Mouse (Mus musculus) urinary bladder, adult 2 months (tissue): ENCODE measurements around the gene Cfap161. TPM values are rescaled to one million over a fixed set of nuclear protein-coding genes. Genes with fewer than 3 reads are reported as not detected.

Source experiments
- DNase-seq: peaks from one replicate; pipeline ENCODE4 v3.0.0; 2022; ENCODE audit warnings: low spot score
- polyA plus RNA-seq: library from polyadenylated mRNA; depleted of rRNA; stranded (reverse); fragments of >200 nt; gene quantifications from 2 replicates; pipeline ENCODE4 v1.2.3, GENCODE M21; 2012; rRNA removed

Gene Cfap161
- polyA plus RNA-seq = 0.10 TPM in 1 of 2 replicates, not detected in the other

DNA sequence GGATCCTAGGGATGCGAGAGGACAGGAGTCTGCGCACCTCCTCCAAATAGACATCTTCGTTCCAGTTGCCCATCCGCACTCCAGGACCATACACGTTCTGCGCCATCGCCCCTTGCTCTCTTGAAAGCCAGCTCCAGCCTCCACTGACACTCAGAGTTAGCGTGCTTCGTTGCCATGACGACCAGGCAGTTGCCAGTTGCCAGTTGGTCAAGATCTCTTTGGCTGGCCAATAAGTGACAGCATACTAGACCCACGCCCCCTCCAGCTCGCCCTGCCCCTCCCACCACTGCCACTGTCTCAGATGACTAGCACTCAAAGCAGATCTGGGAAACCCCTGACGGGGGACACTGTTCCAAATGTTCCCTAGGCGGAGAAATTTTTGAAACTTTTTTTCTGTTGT is at the start of gene Cfap161:
Cfap161 (minus strand) TSS at position 176 of the 400 bp plus-strand sequence.
- no peak for DNase-seq

DNA sequence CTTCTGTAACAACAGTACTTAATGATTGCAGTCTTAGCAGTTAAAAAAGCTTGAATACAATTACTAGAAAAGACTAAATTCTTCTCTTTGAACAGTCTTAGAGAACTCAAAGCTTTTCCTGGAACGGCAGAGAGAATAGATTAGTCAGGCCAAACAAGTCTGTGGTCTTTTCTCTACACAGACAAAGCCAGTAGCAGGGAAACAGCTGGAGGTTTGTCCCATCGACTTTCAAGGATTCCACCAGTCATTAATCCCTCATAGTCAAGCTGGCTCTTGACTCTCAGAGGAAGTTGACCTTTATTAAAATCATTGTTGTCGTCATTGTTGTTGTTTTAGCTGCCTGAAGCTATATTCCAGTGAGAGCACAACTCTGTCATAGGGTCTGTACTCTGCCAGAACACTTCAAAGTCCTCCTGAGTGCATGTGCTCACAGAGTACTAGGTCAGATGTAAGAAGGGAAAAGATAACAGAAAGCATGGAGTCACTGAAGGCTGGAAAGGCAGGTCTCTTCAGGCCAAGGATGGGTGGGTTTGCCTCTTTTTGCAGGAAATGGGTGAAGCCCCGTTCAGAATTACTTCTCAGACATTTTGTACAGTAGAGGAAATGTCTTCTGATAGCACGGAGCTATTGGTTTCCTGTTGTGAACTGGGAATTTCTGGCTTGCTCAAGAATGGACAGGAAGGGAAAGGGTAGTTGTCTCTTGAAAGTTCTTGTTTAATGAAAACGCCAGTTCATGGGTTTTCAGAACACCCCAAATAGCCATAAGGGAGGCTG is 48.0 kb upstream of the Cfap161 start:
- DNase-seq = no peak

DNA sequence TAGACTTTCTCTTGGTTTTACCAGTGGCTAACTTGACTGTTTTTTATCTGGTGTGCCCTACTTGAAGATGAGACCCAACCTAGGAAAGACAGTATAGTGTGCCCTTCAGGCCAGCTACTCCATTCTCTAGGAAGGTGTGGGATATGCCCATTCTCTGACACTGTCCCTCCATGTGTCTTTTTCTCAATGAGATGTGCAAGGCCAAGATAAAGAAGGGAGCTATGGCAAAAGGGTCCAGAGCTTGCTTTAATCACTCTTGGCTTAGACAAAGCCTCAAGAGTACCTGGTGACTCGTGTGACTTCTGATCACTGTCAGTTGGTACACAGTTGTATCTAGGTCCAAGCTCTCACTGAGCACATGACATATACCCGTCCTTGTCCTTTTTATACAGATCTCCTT is 45.4 kb upstream of the Cfap161 start:
- DNase-seq = no peak

DNA sequence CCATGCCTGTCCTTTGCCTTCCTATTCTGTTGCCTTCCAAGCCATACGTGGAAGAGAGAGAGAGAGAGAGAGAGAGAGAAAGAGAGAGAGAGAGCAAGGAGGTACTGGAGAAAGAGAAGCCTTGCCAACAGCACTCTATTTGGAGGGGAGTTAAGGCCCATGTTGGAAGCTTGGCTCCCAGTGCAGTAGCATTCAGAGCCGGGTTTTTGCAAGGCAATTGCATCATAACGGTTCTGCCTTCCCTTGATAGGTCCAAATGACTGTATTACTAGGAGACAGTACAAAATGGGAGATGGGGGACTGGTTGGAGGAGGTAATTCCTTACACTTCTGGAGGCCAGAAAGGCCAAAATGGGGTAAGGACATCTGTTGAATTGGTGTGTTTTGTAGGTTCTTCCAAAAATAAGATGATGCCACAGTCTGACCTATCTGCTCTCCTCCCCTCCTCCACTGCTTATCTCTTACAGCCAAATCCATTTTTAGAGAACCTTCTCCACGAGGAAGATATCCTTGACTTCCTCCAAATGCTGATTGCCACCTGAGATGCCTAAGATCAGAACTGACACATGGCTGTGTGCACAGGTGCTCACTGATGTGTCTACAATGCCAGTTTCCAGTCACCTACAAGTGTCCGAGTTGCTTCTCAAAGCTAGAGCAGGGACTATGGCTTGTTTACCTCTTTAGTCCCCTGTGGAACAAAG is 44.0 kb upstream of the Cfap161 start:
- no peak for DNase-seq

DNA sequence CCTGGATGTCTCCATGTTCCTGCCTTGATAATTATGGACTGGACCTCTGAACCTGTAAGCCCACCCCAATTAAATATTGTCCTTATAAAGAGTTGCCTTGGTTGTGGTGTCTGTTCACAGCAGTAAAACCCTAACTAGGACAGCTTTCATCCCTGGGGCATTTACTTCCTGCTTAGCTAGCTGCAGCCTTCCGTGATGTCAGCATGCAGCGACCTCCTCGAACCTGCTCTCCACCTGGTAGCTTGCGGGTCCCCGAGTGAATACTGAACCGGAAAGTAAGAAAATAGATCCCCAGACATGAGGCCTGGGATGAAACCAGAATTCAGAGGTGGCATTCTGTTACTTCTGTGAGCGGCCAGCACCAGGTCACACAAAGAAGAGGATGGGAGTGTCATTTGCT is 34.7 kb upstream of the Cfap161 start:
- no peak for DNase-seq

DNA sequence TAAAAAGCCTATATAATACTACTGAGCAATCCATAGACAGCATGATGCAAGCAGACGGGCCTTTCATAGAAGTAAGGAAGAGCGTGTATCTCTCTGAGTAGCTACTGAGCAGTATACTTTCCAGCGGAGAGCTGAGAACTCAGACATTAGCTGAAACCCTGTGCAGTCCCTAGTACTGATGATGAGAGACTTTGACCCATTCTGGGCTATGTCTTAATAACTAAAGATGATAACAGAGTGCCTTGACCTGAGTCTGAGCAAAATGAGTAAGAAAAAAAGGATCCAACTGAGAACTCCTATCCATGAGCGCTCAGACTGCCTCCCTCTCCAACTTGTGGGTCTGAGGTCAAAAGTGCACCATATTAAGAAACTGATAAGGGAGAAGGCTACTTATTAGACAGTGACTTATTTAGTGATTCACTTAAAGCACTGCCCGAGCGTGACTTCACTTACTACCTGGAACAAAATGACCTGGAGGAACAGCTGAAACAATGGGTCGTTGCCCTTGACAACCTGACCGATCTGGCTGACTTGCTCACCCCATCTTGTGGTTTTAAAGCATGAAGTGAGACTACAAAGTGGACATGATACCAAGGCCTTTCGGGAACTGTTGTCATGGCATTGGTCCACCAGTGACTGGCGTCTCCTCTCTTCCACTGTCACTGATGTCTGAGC is 32.9 kb upstream of the Cfap161 start:
- no peak for DNase-seq

DNA sequence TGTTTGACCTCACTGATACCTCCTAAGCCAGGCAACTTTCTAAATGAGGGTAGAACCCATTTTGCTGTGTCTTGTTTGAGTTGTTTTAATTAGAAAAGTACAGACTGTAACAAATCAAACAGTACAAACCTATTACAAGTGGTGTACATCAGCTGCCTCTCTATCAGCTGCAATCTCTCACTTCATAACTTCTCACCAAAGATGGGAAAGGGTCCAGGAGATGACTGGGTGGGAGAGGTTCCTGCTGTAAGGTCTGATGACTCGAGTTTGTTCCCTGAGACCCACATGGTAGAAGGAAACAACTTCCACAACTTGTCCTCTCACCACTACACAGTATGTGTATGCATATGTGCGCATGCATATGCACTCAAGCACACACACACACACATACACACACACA is 32.1 kb upstream of the Cfap161 start:
- DNase-seq = no peak

DNA sequence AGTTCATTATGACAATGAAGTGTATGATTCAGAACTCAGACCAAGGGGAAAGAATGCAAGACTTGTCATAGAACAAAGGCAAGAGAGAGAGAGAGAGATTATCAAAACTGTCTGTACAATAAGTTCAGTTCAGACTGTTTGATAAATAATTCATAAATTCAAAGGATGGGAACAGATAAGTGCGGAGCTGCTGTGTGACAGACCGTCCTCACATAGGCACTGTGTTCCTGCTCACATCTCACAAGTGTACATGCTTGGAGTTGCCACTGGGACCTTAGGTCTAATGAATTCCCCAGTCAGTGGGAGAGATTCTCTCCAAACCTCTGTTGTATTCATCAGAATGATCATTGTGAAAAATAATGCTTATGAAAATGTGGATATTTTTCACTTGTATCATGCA is 27.3 kb upstream of the Cfap161 start:
- DNase-seq = no peak

DNA sequence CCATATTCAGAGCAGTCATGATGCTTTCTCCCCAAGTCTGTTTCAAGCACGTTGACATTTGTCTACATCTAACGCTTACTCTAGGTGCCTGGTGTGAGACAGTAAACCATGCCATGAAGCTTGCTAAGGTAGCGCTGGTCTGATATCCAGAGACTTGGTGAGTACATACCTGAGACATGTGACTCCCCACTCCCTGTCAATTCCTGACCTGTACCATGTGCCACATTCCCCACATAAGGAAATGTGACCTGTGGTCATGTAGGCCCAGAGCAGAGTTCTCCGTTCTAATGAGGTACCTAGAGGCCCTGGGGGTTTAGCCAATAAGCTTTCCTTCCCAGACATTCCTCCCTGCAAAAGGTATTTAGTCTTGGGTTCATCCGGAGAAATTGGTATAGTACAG is 22.2 kb upstream of the Cfap161 start:
- no peak for DNase-seq

DNA sequence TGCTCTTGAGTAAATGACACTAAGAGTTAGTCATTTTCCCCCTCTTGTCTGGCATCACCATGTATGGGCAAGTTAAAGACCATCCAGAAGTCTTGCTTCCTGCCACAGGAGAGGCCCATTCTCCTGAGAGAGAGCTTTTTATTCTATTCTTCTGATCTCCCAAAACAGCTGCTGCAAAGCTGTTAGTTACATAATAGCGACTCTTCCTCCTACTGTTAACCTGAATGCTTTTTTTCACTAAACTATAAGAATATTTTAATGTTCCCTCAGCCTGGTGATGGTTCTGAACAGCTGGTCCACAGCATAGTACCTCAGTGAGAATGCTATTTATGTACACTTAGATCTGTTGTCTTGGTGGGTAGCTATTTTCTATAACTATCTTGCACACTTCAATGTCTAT is 21.0 kb upstream of the Cfap161 start:
- no peak for DNase-seq

DNA sequence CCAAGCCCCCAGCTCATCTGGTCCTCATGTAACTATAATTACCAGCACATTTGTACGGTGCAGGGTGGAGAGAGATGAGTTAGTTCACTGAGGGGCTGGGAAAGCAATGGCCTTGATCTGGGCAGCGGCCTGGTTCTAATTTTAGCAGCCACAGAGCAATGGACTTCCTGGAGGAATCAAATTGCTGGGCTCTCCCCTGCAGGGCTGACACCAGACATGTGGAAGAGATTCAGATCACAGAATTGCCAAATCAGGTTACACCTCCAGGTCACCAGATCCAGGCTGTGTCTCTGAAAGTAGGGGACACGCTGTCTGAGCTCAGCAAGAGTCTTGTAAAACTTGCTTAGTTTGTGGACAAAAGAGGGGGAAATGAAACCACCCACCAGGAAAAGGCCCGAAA is 19.3 kb upstream of the Cfap161 start:
- DNase-seq = no peak

DNA sequence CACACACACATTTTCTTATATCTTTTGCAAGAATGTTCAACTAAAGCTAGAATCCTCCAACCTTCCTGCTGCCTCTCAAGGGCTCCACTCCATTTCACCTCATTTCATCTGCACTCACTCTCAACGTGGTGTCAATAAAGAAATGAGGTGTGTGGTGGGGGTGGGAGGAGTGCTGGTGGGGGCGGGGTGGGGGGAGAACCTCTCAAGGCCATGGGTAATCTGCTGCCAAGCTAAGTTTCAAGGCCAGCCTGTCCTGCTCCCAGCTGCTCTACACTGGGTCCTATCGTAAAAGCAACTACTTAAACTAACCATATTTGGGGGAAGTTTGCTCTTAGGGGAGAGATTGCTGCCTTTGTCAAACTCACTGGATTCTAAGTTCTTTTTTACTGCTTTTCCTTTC is 18.8 kb upstream of the Cfap161 start:
- DNase-seq = no peak

DNA sequence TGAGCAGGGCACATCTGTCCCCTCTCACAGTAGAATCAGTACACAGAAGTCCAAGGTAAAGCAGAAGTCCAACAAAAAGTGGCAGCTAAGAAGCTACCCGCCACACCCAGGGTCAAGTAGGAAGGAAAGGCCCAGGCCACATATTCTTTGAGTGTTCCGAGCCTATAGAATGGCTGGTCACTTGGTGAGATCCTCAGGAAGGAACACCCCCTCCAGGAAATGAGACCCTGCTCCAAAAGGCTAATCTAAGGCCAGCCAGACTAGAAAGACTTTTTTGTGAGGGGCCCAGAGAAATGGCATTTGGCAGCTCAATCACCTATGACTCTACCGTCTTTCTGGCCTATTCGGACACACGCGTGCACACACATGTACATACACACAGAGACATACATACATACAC is 18.3 kb upstream of the Cfap161 start:
- no peak for DNase-seq

DNA sequence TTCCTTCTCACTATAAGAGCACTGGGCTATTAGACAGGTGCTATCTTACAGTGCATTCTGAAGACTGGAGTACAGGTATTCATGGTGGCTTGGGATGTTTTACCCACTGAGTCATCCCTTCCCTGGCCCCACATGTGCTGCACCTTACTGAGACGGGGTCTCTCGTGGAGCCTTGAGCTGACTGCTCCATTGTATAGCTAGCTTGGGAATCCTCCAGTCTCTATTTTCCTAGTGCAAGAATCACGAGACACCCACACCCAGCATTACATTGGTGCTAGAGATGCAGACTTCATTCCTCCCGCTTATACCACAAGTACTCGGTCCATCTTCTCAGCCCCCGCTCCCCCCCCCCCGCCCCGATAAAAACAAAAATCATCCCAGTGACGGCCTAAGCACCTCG is 17.9 kb upstream of the Cfap161 start:
- DNase-seq = no peak

DNA sequence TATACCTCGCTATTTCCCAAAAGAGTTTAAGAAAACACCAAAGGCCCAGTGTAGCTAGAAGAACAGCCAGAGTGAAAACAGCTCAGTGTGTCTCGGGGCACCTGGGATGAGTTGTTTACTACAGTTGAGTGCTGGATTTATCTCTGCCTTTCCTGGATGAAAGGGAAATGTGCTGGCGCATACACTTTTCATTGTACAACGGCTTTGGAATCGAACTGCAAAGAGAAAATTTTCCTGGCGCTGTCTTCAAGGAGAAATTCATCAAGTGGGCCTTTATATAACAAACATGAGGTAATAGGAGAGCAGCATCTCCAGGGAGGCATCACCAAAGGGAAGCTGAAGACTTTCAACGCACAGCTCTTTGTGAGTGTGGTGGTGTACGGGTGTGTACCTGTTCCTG is 17.2 kb upstream of the Cfap161 start:
- no peak for DNase-seq

DNA sequence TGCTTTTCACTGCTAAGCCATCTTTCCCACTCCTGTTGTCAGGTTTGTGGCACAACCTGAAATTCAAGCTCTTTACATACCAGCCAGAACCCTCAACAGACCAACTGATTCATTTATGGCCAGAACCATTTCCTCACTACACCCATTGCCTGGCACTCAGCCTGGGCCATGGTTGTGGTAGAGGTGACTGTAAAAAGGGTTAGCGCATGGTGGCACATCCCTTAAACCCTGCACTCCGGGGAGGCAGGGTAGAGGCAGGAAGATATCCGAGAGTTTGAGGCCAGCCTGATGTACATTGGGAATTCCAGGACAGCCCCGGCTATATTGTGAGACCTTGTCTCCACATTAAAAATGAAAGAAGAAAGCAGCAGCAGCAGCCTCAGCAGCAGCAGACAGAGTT is 16.8 kb upstream of the Cfap161 start:
- DNase-seq = no peak

DNA sequence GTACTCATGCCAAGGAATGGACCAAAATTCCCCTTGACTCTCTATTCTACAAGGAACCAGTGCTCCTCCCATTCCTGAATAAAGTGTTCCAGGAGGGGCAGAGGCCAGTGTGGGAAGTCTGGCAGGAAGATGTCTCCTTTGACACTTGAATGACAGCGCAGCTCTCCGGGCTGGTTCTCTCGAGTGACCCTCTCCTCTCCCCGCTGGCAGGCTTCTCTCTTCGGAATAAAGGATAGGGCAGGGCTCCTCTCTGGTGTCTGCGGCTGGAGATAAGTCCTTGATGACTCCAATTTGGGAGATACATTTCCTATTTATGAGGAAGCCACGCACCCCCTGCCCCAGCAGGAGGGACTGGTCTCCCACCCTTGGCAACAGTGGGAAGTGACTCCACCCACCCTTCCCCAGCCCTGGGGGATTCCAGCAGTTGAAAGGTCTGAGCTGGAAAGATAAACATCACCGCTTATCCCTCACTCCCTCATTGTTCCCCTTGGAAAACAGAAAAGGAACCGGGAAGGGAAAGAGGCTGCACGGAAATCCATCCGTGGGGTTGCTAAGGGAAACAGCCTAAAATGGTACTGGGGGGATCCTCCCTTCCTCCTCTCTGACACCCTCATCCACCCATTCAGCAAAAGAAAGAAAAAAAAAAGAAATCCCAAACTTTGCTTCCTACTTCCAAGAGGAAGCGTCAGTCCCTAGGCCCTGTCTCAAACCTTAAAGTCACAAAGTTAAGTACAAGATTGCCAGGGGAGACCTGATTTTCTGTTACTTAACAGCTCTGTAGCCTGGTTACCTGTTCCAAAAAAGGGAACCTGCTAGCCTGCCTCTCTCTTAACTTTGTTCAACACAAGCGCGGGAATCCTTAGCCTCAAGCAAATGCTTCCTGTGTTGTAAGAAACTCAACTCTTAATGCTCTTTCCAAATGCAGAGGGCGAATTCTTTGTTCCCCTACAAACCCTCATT is 15.7 kb upstream of the Cfap161 start:
- no peak for DNase-seq

DNA sequence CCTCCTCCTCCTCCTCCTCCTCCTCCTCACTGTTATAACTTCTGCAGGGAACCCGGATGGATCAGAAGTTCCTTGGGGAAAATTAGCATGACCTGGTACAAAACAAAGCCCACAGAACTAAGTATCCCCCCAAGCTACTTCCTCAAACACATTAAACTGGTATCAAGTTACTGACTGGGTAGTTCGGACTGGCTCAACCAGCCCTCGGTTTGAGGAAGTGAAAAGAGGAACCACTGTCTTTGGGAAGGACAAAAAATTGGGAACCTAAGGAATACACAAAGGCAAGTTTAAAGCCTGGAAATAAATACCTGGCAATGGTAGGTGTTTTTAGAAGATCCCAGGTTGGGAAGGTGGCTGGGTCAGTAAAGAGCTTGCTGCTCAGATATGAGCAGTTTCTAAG is 15.0 kb upstream of the Cfap161 start:
- no peak for DNase-seq

DNA sequence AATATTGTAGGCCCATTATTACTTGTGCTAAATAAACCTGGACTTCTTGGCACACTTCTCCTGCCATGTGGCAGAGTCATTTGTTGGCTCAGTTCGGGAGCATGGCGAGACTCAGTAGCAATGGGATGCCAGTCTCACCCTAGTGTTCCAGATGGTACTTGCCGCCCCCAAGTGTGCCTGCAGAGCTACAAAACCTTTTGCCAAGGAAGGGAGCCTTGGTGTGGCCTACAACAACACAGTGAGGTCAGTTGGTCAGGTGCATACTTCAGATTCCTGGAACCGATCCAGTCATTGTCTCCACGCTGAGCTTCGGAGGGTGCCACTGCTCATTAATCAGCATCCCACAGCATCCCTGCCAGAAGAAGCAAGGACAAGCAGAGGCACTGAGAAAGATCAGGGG is 14.4 kb upstream of the Cfap161 start:
- DNase-seq = no peak

DNA sequence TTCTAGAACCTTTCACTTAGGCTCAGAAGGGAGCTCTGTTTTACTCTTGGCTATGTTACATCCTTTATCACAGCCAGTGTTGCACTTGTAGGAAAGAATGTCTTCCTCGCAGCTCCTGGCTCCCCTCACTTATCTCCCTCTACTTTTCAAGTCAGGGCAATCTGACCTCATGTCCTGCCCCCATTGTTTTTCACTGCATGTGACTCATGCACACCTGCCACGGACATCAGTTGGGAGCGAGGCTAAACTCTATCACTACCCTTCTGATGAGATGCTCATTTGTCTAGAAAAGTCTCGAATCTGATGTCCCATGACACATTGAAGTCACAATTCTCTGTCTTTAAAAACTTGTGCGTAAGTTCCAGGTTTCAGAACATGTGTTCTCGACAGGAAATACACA is 12.3 kb upstream of the Cfap161 start:
- DNase-seq = no peak

DNA sequence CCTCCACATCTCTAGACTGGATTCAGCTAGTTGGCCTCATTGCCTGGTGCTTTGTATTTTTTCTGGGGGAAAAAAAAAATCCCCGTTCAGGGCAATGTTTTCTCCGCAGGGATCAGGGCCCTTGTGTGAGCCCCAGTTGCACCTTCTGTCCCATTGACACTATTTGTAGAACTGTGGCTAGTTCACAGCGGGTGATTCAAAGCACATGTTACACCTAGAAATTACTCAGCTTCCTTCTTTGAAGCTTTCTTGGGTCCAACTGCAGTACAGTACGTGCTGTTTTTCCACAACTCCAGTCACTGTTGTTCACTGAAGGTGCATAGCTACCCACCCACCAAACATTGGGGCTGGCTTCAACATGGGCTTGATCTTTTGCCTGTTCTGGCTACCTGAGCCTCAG is 9.1 kb upstream of the Cfap161 start:
- DNase-seq = no peak

DNA sequence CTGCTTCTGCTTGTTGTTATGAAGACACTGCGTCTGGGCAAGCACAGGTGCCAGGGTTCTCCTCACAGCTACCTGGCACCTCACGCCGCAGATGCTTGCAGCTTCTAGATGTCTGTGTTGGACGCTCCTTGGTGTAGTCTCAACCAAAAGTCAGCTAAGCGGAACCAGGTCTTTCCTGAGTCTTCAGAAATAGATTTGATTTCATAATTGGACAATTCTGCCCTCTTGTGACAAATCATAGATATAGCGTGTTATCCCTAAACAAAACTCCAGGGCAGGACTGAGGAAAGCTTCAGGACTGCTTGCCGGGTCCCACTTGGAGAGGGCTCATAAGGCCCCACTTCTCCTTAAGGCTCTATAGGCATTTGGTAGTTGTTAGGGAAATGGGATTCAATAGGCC is 7.8 kb upstream of the Cfap161 start:
- DNase-seq = no peak
